Mouse (Mus musculus) cerebellum, adult 11 months (tissue): ENCODE measurements at regions not wholly inside any gene's neighbourhood (a gene's known extent, or its start where the extent isn't known, plus 50 kb on each side); places are given as distances from the start of the nearest gene placed in this dataset.
A peak's percentile ranks its signal among the peaks of the same experiment; 100 is the strongest.

Experiments
- DNase-seq: peaks from one replicate; pipeline ENCODE4 v3.0.0; 2022

DNA sequence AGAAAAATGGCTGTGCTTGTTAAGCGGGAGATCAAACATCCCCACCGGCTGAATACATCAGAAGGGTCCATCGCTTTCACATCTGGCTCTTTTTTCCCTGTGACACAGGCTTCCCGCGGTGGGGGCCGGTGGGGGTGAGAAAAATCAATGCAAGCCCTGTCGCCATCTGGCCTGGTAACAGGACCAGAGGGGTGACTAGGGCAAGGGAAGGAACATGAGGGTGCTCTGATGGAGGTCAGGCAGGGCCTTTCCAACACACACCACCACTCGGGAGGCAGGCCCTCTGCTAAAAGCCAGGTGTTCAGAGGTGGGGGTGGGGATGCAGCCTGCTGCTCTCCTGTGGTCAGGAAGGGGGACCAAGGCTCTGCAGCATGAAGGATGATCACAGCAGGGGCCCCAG is 107.5 kb upstream of the Syt13 start:
- DNase-seq = no peak

GRCm38 (mm10) chr2:92808121-92808520 is 106.8 kb upstream of the Syt13 start:
- no peak for DNase-seq

GRCm38 (mm10) chr2:92809226-92809625 is 105.7 kb upstream of the Syt13 start:
- no peak for DNase-seq

DNA sequence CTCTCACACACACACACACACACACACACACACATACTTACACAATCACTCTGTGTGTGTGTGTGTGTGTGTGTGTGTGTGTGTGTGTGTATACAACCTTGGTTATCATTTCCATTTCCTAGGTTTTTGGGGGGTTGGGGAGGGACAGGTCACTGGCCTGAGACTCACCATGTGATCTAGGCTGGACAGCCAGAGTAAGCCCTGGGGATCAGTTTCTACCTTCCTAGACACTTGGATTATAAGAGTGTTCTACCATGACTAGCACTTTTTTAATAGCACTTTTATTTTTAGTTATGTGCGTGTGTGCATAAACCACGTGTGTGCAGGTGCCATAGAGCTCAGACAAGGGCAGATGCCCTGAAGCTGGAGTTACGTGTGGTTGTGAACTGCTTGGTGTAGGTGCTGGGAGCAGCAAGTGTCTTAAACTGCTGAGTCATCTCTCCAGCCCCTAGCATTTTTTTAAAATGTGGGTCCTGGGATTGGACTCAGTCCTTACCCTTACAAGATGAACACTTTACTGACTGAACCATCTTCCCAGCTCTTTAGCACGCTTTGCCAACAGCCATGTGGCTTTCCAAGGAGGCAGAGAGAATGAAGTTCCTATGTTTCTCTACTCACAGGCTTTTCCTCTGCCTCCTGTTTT is 105.1 kb upstream of the Syt13 start:
- no peak for DNase-seq

- DNase-seq = peak; percentile 28
These were observed 103.9 kb upstream of the Syt13 start for GRCm38 (mm10) chr2:92810956-92811355.

- DNase-seq = no peak
These were observed 101.9 kb upstream of the Syt13 start for GRCm38 (mm10) chr2:92813028-92813427.

- no peak for DNase-seq
These were observed 95.3 kb upstream of the Syt13 start for GRCm38 (mm10) chr2:92819586-92819985.

DNA sequence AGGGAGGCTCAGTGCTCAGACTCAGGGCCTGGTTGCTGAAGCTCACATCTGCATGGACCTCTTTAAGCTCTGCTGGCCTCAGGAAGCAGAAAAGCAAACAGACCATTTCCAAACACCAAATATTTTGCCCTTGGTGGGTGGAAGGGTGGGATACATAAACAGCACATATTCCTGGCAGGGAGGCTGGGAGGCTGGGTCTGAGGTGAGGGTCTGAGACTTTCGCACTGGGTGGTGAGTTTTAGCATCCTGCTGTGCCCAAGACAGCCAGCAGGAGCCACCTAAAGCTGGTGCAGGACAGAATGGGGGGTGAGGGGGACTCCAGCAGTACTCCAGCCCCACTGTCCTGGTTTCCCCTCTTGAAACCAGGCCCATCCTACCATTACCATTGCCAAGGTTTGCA is 90.6 kb upstream of the Syt13 start:
- no peak for DNase-seq

DNA sequence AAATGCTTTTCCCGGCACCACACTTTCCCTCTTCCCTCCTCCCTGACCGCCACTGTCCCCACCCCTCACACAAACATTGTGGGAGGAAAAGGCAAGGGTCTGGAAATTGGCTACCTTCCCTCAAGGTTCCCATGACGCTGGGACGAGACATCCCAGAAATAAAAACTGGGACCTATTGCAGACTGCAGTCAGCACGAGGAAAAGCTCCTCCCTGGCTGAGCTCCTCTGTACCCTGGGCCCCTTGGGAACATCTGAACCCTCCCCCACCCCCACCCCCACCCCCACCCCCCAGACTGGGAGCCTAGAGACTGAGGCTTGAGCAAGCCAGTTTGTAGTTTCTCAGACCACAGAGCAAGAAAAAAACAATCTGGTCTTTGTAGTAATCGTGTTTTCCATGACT is 89.5 kb upstream of the Syt13 start:
- DNase-seq = no peak

GRCm38 (mm10) chr2:92830134-92830533 is 84.8 kb upstream of the Syt13 start:
- DNase-seq = no peak

DNA sequence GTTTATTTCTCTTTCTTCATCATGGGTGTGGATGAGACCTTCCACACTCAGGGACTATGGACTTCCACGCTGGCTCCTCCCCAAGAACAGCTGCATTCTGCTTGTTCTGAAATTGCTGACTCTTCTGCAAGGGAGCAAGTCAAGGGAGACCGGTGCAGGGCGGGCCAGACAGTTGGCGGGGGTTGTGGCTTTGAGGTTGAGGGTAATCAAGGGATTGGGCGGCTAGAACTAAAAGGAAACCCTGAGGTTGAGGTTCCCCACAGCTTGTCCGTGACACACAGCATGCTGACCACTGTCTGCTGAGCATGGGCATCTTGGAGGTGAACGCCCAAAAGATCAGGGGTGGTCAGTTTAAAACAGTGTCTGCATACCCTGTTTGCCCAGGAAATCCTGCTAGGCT is 83.1 kb upstream of the Syt13 start:
- DNase-seq = no peak

- no peak for DNase-seq
These were observed 78.7 kb upstream of the Syt13 start for GRCm38 (mm10) chr2:92836203-92836602.

DNA sequence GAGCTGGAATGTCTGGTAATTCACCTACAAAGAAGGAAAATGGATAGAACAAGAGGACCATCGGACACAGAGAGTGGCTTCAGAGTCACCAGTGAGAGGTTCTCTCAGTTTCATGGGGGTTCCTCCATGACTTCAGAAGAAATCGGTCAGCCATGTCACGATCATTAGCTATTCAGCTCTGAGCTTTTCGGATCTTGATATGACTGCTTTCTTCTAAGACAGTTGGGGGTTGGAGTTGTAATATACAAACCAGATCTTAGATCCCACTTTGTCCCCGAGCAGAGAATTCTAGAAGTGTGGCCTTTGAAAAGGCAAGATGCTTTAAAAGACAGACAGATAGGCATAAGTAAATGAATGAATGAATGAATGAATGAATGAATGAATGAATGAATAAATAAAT is 76.9 kb upstream of the Syt13 start:
- no peak for DNase-seq

DNA sequence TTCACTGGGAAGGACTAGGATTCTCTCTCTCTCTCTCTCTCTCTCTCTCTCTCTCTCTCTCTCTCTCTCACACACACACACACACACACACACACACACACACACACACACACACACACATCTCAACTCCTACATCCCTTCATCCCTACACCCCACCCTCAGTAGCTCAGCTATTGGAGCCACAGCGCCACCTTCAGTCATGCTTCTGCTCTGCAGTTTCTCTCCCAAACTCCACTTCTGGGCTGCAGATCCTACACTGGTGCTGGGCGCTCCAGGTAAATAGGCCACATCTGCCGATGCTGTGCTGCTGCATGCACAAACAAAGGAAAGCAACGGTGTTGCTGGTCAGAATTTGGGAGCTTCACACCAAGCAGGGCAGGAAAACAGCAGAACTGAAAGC is 74.9 kb upstream of the Syt13 start:
- DNase-seq = peak; percentile 30

DNA sequence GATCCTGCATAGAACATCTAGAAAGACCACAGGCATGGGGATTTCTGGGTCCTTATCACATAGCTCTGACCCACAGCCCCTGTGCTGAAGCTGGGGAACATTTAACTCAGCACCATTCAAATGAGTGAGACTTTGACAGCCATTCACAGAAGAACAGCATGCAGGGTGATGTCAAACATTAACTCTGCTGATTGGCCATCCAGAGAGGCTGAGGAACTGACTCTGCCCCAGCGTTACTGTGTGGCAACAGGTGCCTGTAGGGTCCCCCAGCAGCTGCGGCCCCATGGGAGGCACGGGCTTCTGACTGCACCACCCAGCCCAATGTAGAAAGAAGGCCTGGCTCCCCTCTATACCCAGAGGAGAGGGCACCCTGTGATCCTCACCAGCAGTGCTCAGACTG is 73.3 kb upstream of the Syt13 start:
- no peak for DNase-seq

DNA sequence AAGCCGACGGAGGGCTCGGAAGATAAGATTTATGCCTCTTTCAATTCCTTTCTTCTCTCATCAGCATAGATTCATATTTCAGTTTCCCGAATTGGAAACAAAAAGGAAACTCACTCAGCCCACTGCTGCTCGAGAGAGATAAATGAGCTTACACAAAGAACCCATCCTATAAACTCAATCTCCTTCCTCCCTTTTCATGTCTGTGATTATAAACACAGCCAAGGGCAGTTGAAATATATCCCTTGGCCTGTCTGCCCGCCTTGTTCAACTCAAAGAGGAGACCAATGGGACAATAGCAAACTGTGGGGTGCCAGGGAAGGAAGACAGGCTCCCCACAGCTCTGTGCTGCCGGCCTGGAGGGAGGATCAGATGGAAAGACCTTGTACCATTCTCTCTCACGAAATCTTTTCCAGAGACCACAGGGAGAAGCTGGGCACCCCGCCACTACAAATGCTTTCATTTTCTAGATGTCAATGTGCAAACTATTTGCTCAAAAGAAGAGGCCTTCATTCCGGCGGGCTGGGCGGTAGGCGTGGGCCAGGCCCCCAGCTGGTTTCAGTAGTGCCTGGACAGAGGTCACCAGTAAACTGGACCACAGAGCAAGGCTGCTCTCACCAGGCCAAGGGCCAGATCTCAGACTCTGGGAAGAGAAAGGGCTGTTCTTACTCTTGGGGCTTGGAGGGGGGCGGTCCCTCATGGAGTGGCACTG is 69.7 kb upstream of the Syt13 start:
- DNase-seq = no peak

- DNase-seq = no peak
These were observed 65.9 kb upstream of the Syt13 start for GRCm38 (mm10) chr2:92848962-92849361.

- DNase-seq = no peak
These were observed 63.6 kb upstream of the Syt13 start for GRCm38 (mm10) chr2:92851336-92851735.

- DNase-seq = no peak
These were observed 61.7 kb upstream of the Syt13 start for GRCm38 (mm10) chr2:92853175-92853574.

GRCm38 (mm10) chr2:92854331-92854730 is 60.6 kb upstream of the Syt13 start:
- DNase-seq = no peak

GRCm38 (mm10) chr2:92856047-92856446 is 58.9 kb upstream of the Syt13 start:
- no peak for DNase-seq

DNA sequence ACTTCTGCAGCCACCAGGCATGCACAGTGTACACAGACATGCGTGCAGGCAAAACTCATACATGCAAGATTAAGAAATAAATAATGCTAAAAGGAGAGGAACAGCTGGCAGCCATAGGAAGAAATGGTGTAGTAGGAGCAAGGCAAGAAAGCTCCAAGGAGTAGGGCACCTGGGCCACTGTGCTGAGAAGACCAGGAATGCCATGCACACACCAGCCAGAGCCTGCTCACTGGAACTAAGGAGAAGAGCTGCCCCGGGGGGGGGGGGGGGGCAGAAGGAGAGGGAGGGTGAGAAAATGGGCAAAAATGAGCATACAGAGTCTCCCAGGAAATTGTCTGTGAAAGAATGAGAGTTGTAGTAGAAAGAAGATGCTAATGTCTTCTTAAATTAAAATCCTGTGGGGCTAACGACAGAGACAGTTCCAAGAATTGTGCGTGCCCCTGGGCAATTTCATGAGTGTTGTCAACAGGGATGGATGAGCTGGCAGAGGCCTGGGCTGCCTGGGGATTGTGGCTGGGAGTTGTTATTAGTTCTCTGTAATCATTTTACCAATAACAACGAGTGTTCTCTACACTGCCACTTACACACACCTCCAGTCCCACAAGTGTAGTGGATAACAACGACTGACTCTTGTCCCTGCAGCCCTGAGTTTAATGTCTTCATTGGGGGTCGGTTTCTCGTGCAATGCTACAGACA is 54.2 kb upstream of the Syt13 start:
- DNase-seq = no peak
